Mouse (Mus musculus): ENCODE data around the gene Efnb2. TPM values are rescaled to one million over a fixed set of nuclear protein-coding genes. Genes with fewer than 3 reads are reported as not detected.

Efnb2 gene
- polyA plus RNA-seq, 1 experiment from 2014 or later, result 57.5 TPM

DNA sequence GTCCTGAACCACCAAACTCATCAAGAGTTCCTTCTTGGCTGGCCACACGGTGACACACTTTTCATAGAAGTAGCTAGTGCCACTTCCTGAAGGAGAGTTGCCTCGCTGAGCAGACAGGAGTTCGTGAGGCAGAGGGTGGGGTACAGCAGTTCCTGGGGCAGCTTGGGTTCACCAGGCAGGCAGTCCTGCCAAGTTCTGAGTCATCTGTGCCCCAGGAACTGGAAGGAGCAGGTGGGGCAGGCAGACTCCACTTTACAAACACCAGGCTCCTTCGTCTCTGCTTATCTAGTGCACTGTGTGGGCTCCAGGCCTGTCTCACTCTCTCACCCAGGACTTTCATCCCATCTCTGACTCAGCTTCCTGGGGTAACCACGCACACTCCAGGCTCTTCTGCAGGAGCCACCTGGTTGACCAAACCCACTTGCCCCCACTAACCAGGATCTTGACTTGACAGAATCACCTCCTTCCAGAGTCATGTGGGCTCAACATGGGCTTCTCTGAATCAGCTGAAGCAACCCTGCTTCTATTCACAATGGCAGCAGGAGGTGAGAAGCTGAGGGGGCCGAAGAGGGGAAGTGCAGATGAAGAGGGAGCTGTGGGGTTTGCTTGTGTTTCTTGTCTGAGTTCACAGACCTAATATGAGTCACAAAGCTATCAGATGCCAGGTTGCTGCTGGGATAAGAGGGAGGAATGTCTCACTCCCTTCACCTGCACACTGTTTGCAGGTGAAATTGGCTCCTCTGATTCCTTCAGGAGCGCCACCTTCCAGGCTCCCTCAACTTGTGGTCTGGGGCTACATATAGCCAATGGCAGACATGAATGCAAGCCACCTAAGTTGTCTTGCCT is 58.2 kb downstream of the Efnb2 start:
- no peak overlapping the region for H3K27ac ChIP-seq
- peaks cover 4% of the 10 kb centered on the region; the same call in 1 of the 2 replicates for H3K4me1 ChIP-seq
- WGBS, result 83% methylated on average over 7 of the region's 7 CpGs
- H3K27me3 ChIP-seq, result peaks cover 18% of the 10 kb centered on the region
- H3K4me2 ChIP-seq, result no peak overlapping the region
- no peak overlapping the region for H3K4me3 ChIP-seq (replicated peaks)
- H3K36me3 ChIP-seq (replicated peaks), result no peaks in the 10 kb centered on the region
- no peak overlapping the region for H3K9ac ChIP-seq
- ATAC-seq (ENCODE audit: low FRiP score), result no peak
- H3K9me3 ChIP-seq, result 0 out of 2 replicates have a peak, but pooled peaks cover 2% of the 10 kb centered on the region

DNA sequence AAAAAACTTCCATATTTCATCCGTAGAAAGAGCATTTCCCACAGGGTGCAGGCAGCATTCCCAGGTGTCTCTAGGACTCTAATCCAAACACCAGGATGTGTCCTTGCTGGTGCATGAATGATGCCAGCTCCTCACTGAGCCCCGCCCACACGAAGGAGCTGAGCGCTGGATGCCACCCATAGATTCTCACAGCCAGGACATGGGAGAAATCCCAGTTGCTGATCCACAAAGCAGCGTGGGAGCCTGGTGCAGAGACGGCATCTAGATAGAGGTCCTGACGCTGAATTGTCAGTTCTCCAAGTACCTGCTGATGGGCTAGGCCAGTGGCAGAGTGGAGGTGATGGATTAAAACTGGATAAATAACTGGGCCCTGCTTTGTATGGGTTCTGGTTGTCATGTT is 61.1 kb downstream of the Efnb2 start:
- no peak for ATAC-seq (ENCODE audit: low FRiP score)
- Histone ChIP-seq H3K36me3 (replicated peaks) (no peaks in the 10 kb centered on the region), H3K4me2 (no peak overlapping the region), H3K9ac (no peak overlapping the region), H3K27ac (no peak overlapping the region), H3K4me3 (replicated peaks) (no peak overlapping the region), H3K4me1 (peaks cover 11% of the 10 kb centered on the region; the same call in 1 of the 2 replicates), H3K27me3 (peaks cover 35% of the 10 kb centered on the region), H3K9me3 (0 out of 2 replicates have a peak, but pooled peaks cover 2% of the 10 kb centered on the region)
- 89% methylated on average over 7 of the region's 7 CpGs for WGBS

DNA sequence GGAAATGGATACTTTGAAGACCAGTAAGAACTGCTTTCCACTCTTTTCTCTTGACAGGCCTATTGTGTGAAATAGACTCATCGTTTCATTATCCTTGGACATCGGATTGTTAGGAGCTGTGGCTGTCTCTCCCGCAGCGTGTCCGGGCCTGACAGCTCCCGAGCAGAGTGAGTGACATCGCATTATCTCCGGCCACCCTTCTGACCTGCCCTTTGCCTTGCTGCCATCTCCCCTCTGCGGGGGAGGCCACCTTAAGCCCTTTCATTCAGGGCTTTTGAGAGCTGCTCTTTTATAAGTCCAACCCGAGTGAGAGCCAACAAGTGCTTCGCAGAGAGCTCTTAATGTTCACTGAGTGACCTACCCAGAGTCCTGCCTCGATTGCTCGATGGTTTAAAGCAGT is 63.6 kb downstream of the Efnb2 start:
- no peak for ATAC-seq (ENCODE audit: low FRiP score)
- Histone ChIP-seq H3K36me3 (replicated peaks) (no peaks in the 10 kb centered on the region), H3K9ac (no peak overlapping the region), H3K4me3 (replicated peaks) (no peak overlapping the region), H3K9me3 (0 out of 2 replicates have a peak, but pooled peaks cover 2% of the 10 kb centered on the region), H3K27ac (no peak overlapping the region), H3K4me2 (no peak overlapping the region), H3K4me1 (peaks cover 11% of the 10 kb centered on the region; the same call in 1 of the 2 replicates), H3K27me3 (peaks cover 29% of the 10 kb centered on the region)
- WGBS, result 7% methylated on average over 13 of the region's 13 CpGs

DNA sequence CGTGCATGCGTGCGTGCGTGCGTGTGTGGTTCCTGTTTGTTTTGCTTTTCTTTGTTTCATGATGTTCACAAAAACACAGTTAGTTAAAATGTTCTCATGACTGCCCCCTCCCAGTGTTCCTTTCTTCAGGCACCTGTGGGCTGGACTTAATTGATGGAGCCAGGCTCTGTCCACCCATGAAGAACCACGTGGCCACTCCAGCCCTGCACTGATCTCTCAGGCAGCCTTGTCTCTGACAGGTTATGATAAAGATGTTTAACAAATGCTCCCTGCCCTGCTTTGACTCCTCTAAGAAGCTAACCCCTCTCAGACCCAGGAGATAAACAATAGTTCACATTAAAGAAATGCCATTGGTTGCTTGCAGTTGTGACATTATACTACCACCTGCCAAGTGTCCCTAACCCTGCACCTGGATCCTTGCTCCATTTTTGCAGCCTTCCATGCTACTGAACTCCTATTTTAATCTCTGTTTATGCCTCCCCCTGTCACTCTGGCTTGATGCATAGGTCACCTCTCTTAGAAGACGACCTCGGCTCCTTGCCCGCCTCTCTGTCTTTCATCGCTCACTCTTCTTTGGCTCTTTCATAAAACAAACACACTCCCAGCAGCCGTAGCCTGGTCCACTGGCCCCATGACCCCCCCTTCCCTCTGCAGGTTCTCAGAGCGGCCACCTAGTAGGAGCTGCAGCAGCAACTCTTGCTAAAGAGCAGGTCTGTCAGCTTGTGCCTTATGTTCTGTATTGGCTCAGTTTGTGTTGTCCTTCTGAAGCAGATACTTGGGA is 65.0 kb downstream of the Efnb2 start:
- ATAC-seq (ENCODE audit: low FRiP score), result no peak
- Histone ChIP-seq H3K4me2 (no peak overlapping the region), H3K9ac (no peak overlapping the region), H3K9me3 (0 out of 2 replicates have a peak, but pooled peaks cover 2% of the 10 kb centered on the region), H3K36me3 (replicated peaks) (no peaks in the 10 kb centered on the region), H3K27ac (no peak overlapping the region), H3K4me1 (peaks cover 11% of the 10 kb centered on the region; the same call in 1 of the 2 replicates), H3K4me3 (replicated peaks) (no peak overlapping the region), H3K27me3 (peaks cover 32% of the 10 kb centered on the region)
- 60% methylated on average over 12 of the region's 12 CpGs for WGBS

DNA sequence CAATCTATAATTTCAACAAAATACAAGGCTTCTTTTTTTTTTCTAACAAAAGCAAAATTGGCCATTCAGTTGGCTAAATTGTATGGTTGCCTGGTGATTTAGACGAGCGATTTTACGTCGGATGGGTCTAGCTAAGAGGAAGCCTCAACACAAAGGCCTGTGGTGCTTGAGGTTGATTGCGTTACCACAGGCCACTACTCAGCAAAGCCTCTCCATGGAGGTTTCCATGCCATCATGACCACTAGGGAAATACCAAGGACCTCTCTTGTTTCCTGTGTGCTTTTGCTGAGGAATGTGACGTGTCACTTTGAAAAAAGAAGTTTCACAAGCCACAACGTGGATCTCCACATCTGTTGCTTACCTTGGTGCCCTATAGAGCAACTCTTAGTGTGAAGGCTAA is 67.2 kb downstream of the Efnb2 start:
- no peak overlapping the region for H3K4me2 ChIP-seq
- H3K4me1 ChIP-seq, result peaks cover 11% of the 10 kb centered on the region; the same call in 1 of the 2 replicates
- no peak overlapping the region for H3K4me3 ChIP-seq (replicated peaks)
- no peak overlapping the region for H3K27ac ChIP-seq
- ATAC-seq (ENCODE audit: low FRiP score), result no peak
- no peak overlapping the region for H3K9ac ChIP-seq
- no peaks in the 10 kb centered on the region for H3K36me3 ChIP-seq (replicated peaks)
- 78% methylated on average over 7 of the region's 7 CpGs for WGBS
- H3K27me3 ChIP-seq, result peaks cover 32% of the 10 kb centered on the region
- no peaks in the 10 kb centered on the region for H3K9me3 ChIP-seq

DNA sequence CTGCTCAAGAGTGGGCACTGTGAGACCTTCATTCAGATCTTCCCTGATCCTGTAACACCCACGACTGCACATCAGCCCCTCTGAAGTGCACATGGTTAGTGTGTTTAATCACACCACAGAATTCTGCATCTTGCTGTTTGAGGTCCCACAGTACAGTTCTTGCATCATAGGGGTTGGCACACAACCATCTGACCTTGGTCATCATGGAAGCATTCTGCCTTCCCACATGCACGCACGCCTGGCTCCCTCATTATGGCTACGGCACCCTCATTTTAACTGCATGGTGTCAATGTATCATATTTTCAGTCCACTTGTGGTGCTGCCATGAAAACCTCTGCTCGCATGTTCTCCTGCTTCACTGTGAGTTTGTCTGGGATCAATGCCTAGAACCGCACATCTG is 67.7 kb downstream of the Efnb2 start:
- Histone ChIP-seq H3K27me3 (peaks cover 29% of the 10 kb centered on the region), H3K9ac (no peak overlapping the region), H3K4me1 (peaks cover 11% of the 10 kb centered on the region; the same call in 1 of the 2 replicates), H3K36me3 (replicated peaks) (no peaks in the 10 kb centered on the region), H3K9me3 (no peaks in the 10 kb centered on the region), H3K4me2 (no peak overlapping the region), H3K27ac (no peak overlapping the region), H3K4me3 (replicated peaks) (no peak overlapping the region)
- no peak for ATAC-seq (ENCODE audit: low FRiP score)
- 95% methylated on average over 6 of the region's 6 CpGs for WGBS

DNA sequence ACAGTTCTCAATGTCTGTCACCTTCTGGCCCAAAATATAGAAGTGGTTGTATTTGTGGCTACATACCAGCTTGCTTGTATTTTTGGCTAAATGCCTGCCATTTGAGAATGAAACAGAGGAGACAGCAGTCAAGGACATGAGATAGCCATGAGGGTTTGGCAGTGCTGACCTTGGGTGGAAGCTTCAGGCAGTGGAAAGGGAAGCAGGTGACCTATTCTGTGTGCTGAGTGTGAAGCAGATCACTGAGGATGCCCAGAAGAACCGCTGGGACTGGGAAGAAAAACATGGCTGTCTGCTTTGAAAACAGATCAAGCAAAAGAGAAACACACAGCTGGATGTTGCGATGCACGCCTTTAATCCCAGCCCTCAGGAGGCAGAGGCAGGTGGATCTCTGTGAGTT is 68.7 kb downstream of the Efnb2 start:
- peaks cover 19% of the 10 kb centered on the region for H3K27me3 ChIP-seq
- 96% methylated on average over 3 of the region's 3 CpGs for WGBS

DNA sequence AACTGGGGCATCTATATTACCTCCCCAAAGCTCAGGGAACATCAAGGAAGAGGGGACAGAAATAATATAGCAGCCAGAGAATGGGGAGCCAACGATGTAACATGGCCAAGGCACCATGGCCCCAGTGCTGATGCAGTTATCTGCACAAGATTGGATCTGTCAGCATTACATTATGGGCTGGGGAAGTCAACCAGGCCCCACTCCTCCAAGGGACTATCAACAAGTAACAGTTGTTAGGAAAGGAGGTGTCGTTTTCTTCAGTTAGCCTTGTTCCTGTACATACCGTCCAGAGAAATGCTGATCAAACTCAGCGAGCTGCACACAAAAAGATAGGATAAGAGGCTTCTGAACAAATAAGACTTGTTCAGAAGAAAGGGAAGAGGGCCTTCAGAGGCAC is 77.1 kb downstream of the Efnb2 start:
- Histone ChIP-seq H3K4me1 (no peaks in the 10 kb centered on the region), H3K27ac (no peak overlapping the region), H3K4me3 (replicated peaks) (no peak overlapping the region), H3K9me3 (no peaks in the 10 kb centered on the region), H3K36me3 (replicated peaks) (no peaks in the 10 kb centered on the region), H3K9ac (no peak overlapping the region), H3K4me2 (no peak overlapping the region), H3K27me3 (peaks cover 18% of the 10 kb centered on the region)
- 90% methylated on average over 4 of the region's 4 CpGs for WGBS
- no peak for ATAC-seq (ENCODE audit: low FRiP score)

More for the DNA sequence above, 68.7 kb downstream of the Efnb2 start:
- H3K4me2 ChIP-seq, result no peak overlapping the region
- no peak overlapping the region for H3K27ac ChIP-seq
- H3K4me1 ChIP-seq, result peaks cover 2% of the 10 kb centered on the region; the same call in 1 of the 2 replicates
- no peak for ATAC-seq (ENCODE audit: low FRiP score)
- H3K4me3 ChIP-seq (replicated peaks), result no peak overlapping the region
- no peaks in the 10 kb centered on the region for H3K36me3 ChIP-seq (replicated peaks)
- no peaks in the 10 kb centered on the region for H3K9me3 ChIP-seq
- no peak overlapping the region for H3K9ac ChIP-seq

DNA sequence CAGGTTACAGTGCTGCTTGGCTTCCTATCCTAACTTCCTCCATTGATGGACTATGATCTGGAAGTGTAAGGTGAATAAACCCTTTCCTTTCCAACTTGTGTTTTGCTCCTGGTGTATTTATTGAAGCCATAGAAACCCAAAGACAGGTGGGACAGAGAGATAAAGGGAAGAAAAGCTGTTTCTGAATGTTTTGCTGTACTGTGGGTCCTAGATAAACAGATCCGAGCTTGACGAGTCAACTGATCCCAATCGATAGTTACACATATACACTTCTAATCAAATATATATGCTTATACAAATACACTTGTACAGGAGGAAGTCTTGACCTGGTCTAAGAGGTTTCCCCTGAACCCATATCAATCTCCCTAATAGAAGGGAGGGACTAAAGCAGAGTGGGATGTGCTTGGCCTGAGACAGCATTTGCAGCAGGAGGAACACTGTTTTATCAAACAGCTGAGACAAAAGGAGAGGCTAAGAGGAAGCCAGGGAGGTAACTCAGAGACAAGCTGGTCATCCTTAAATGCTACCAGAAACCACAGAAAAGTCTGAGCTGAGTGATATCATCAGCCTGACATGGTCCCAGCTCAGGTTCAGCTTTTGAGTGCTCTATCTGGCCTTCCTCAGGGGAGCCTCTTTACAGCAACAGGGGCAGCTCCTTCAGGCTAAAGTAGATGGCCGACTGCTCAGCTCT is 77.6 kb downstream of the Efnb2 start:
- Histone ChIP-seq H3K36me3 (replicated peaks) (no peaks in the 10 kb centered on the region), H3K4me2 (no peak overlapping the region), H3K9me3 (no peaks in the 10 kb centered on the region), H3K27me3 (peaks cover 18% of the 10 kb centered on the region), H3K27ac (no peak overlapping the region), H3K4me1 (no peaks in the 10 kb centered on the region), H3K4me3 (replicated peaks) (no peak overlapping the region), H3K9ac (no peak overlapping the region)
- WGBS, result 88% methylated on average over 4 of the region's 4 CpGs
- ATAC-seq (ENCODE audit: low FRiP score), result no peak

DNA sequence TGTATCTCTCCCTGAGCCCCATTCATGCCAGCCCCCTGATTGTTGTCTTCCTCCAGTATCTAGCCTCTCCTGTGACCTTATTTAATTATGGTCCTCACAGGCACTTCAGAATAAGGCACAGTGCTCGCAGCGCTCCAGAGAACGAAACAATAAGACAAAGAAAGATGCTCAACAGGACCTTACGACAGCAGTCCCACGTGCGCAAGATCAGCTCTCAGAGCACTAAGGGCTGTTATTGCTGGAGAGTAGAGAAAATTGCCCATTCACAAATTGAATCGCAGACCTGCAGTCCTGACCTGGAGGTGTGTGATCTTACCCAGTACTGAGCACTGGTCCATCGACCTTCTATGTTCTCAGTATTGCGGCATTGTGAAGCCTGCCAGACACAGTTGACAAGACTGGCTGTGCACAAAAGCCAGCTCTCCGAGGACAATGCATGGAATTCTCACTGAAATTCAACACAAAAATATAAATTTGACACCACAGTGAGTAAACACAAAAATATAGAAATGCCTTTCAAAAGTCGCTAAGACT is 83.2 kb downstream of the Efnb2 start:
- 0 out of 2 replicates have a peak, but pooled peaks have one; percentile 24 for ATAC-seq (ENCODE audit: low FRiP score)

DNA sequence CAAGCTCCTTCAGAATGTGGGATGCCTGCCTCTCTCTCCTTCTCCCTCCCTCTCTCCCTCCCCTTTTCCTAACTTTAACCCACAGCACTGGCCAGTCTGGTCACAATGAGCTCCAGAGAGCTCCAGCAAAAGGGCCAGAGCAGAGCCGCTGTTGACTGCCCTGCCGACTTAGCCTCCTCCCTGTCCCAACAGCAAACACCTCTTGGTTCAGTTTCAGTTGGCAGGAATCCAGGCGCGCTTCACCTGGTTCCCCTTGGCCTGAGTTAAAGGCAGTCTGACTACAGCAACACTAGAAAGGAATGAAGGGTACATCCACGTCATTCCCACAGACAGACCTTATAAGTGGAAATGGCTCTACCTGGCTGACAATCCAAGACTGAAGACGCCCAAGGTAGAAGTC is 84.2 kb downstream of the Efnb2 start:
- Histone ChIP-seq H3K9ac (no peak overlapping the region), H3K9me3 (no peaks in the 10 kb centered on the region), H3K36me3 (replicated peaks) (no peaks in the 10 kb centered on the region), H3K4me1 (peaks cover 39% of the 10 kb centered on the region), H3K27me3 (peaks cover 33% of the 10 kb centered on the region), H3K4me2 (no peak overlapping the region), H3K4me3 (replicated peaks) (no peak overlapping the region), H3K27ac (no peak overlapping the region)
- WGBS, result 91% methylated on average over 6 of the region's 6 CpGs
- ATAC-seq (ENCODE audit: low FRiP score), result no peak

More for the DNA sequence above, 83.2 kb downstream of the Efnb2 start:
- Histone ChIP-seq H3K27ac (no peak overlapping the region), H3K27me3 (peaks cover 30% of the 10 kb centered on the region), H3K36me3 (replicated peaks) (no peaks in the 10 kb centered on the region), H3K9me3 (no peaks in the 10 kb centered on the region), H3K4me3 (replicated peaks) (no peak overlapping the region), H3K4me2 (no peak overlapping the region), H3K9ac (no peak overlapping the region), H3K4me1 (peaks cover 32% of the 10 kb centered on the region)
- 34% methylated on average over 11 of the region's 11 CpGs for WGBS

DNA sequence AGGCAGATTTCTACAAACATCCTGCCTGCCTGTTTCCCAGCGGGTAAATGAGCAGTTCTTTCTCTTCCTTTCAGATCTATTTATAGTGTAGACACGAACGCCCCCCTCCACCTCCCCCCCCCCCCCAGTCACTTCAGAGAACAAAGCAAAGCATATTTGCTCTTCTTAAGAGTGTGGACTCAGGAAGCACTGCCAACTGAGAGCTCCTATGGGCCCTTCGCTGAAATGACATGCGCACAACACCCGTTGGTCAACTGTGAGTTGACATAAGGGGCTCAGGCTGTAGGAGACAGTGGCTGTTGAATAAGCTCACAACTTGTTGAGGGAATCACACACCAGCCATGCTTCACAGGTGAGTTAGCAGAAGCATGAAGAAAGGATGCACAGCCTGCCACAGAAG is 84.8 kb downstream of the Efnb2 start:
- WGBS, result 43% methylated on average over 6 of the region's 6 CpGs
- peaks cover 33% of the 10 kb centered on the region for H3K27me3 ChIP-seq
- no peak overlapping the region for H3K4me2 ChIP-seq
- 0 out of 2 replicates have a peak, but pooled peaks have one; percentile 7 for ATAC-seq (ENCODE audit: low FRiP score)
- H3K27ac ChIP-seq, result no peak overlapping the region
- H3K9ac ChIP-seq, result no peak overlapping the region
- no peaks in the 10 kb centered on the region for H3K36me3 ChIP-seq (replicated peaks)
- H3K9me3 ChIP-seq, result no peaks in the 10 kb centered on the region
- H3K4me3 ChIP-seq (replicated peaks), result no peak overlapping the region
- peaks cover 39% of the 10 kb centered on the region for H3K4me1 ChIP-seq
